Mouse (Mus musculus) forebrain, embryonic 11.5 days (tissue): ENCODE measurements around the gene Tiam2. TPM values are rescaled to one million over a fixed set of nuclear protein-coding genes. Genes with fewer than 3 reads are reported as not detected.

Experiments used
- ATAC-seq: fragments of 200-750 bp; cut with Nextera tagmentation; replicated peaks from 2 replicates; pipeline ENCODE4 v1.8.0; 2017; ENCODE audit warnings: moderate TSS enrichment; ENCODE audit not compliant: low FRiP score
- DNase-seq: peaks from one replicate; pipeline ENCODE4 v3.0.0-alpha.2; 2017; ENCODE audit warnings: low spot score
- H3K27ac ChIP-seq: fragments of 300-500 bp; sonication (generic); 2 replicates; pipeline ENCODE4 v1.5.1; 2014; ENCODE audit warnings: low read depth, low read length
- H3K27me3 ChIP-seq: fragments of 300-500 bp; sonication (generic); 2 replicates; pipeline ENCODE4 v1.6.1; 2014; ENCODE audit warnings: mild to moderate bottlenecking, low read length, mixed read lengths; ENCODE audit not compliant: control insufficient read depth, insufficient read depth
- H3K36me3 ChIP-seq: fragments of 300-500 bp; sonication (generic); 2 replicates; pipeline ENCODE4 v1.6.1; 2014; ENCODE audit warnings: mild to moderate bottlenecking, low read length, moderate library complexity, mixed read lengths; ENCODE audit not compliant: control insufficient read depth, insufficient read depth
- H3K4me1 ChIP-seq: fragments of 300-500 bp; sonication (generic); replicated peaks from 2 replicates; pipeline ENCODE4 v1.6.1; 2014; ENCODE audit warnings: low read length, mixed read lengths; ENCODE audit not compliant: control insufficient read depth, insufficient read depth
- H3K4me2 ChIP-seq: fragments of 300-500 bp; sonication (generic); 2 replicates; pipeline ENCODE4 v1.6.1; 2014; ENCODE audit warnings: low read depth, mild to moderate bottlenecking, low read length, moderate library complexity, mixed read lengths; ENCODE audit not compliant: severe bottlenecking
- H3K4me3 ChIP-seq: fragments of 300-500 bp; sonication (generic); 2 replicates; pipeline ENCODE4 v1.5.1; 2014; ENCODE audit warnings: low read depth, low read length
- H3K9ac ChIP-seq: fragments of 300-500 bp; sonication (generic); 2 replicates; pipeline ENCODE4 v1.6.1; 2014; ENCODE audit warnings: low read length
- H3K9me3 ChIP-seq: fragments of 300-500 bp; sonication (generic); 2 replicates; pipeline ENCODE4 v1.6.1; 2016; ENCODE audit warnings: low read length, mixed read lengths; ENCODE audit not compliant: control insufficient read depth
- WGBS: fragments of 180-500 bp; shearing (Covaris S2); extraction: QIAGEN DNeasy Blood & Tissue Kit; methylation state at CpG from one replicate; pipeline ENCODE4 v1.1.7; 2014; 5-methylcytosine and 5-hydroxymethylcytosine counted together
- polyA plus RNA-seq: library from polyadenylated mRNA; unstranded; fragments of >200 nt; fragmentation: Nextera tagmentation; extraction: Ambion mirVana; gene quantifications from 2 replicates; pipeline ENCODE4 v1.2.1, GENCODE M21; 2014

Gene Tiam2
- polyA plus RNA-seq, 1 experiment from 2014 or later = 7.4 TPM

DNA sequence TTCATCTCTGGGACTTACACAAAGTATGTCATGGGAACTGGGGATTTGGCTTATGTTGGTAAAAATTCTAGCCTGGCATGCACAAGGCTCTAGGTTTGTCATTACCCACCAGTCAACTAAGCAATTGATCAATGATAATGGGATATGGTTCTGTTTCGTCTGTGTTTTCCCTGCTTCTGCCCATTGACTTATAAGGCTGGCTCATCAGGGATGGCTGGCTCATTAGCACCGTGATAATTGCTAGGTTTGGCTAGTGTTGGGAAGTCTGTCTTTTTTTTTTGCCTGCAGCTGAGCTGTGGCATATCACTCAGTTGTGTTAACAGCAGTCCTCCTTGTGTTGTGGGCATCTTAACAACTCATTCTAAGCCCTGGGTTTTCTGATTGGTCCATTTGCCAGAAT lies 36.8 kb downstream of the Tiam2 start:
- no peak for ATAC-seq
- Histone ChIP-seq H3K4me3 (no peak overlapping the region), H3K9me3 (no peaks in the 10 kb centered on the region), H3K4me1 (no peaks in the 10 kb centered on the region), H3K9ac (no peak overlapping the region), H3K27me3 (no peaks in the 10 kb centered on the region), H3K27ac (no peak overlapping the region), H3K4me2 (no peak overlapping the region), H3K36me3 (no peaks in the 10 kb centered on the region)
- WGBS = 63% methylated on average over 2 of the region's 2 CpGs
- DNase-seq = no peak

- no peak for DNase-seq
- ATAC-seq = no peak
- H3K4me2 ChIP-seq = no peak overlapping the region
- no peaks in the 10 kb centered on the region for H3K4me1 ChIP-seq
- H3K9me3 ChIP-seq = no peaks in the 10 kb centered on the region
- WGBS = 96% methylated on average over 3 of the region's 3 CpGs
- H3K9ac ChIP-seq = no peak overlapping the region
- H3K27ac ChIP-seq = no peak overlapping the region
- no peaks in the 10 kb centered on the region for H3K36me3 ChIP-seq
- H3K27me3 ChIP-seq = no peaks in the 10 kb centered on the region
- no peak overlapping the region for H3K4me3 ChIP-seq
Measured at GRCm38 (mm10) chr17:3366741-3367140, 40.4 kb downstream of the Tiam2 start.

DNA sequence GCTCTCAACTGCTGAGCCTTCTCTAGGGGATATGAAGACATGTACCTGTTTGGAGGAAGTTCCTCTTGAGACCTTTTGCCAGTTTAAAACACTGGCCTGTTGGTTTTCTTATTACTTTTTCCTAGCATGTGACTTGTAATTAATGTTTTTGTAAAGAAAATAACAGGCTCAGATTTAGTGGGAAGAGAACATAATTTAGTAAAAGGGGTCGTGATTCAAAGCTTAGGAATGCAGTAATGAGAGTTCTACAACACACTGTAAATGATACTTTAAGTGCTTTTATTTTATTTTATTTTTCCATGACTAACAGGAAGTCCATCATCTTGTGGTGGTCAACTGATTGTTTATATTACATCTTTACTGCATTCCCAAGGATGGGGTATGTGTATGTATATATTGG lies 42.0 kb downstream of the Tiam2 start:
- Histone ChIP-seq H3K36me3 (no peaks in the 10 kb centered on the region), H3K4me3 (no peak overlapping the region), H3K9me3 (no peaks in the 10 kb centered on the region), H3K4me1 (no peaks in the 10 kb centered on the region), H3K27ac (no peak overlapping the region), H3K27me3 (no peaks in the 10 kb centered on the region), H3K4me2 (no peak overlapping the region), H3K9ac (no peak overlapping the region)
- ATAC-seq (no peak), DNase-seq (no peak)
- WGBS = 79% methylated on average over 1 of the region's 1 CpGs

GRCm38 (mm10) chr17:3369631-3370030 lies 43.3 kb downstream of the Tiam2 start:
- Histone ChIP-seq H3K4me2 (no peak overlapping the region), H3K4me3 (no peak overlapping the region), H3K27me3 (no peaks in the 10 kb centered on the region), H3K9ac (no peak overlapping the region), H3K27ac (no peak overlapping the region), H3K36me3 (no peaks in the 10 kb centered on the region), H3K4me1 (no peaks in the 10 kb centered on the region), H3K9me3 (no peaks in the 10 kb centered on the region)
- DNase-seq = no peak
- ATAC-seq = no peak
- WGBS = 81% methylated on average over 4 of the region's 4 CpGs

DNA sequence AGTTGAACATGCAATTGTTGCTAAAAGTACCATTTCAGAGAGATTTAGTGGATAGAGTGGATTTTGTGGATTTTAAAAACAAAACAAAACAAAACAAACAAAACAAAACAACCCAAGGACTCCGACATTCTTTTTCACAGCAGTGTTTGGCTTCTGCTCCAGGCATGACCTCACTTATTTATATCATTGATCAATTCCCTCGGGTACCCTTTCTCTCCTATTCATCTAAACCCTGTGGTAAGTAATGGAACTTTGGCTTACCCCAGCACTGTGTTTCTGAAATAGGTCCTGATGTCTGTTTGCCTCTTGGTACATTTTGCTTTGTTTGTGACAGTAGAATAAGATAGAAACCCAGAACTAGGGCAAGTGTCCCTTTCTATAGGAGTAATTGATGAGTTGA lies 52.2 kb downstream of the Tiam2 start:
- Histone ChIP-seq H3K4me1 (no peaks in the 10 kb centered on the region), H3K36me3 (no peaks in the 10 kb centered on the region), H3K9me3 (no peaks in the 10 kb centered on the region), H3K27ac (no peak overlapping the region), H3K9ac (no peak overlapping the region), H3K4me2 (no peak overlapping the region), H3K27me3 (no peaks in the 10 kb centered on the region), H3K4me3 (no peak overlapping the region)
- DNase-seq (no peak), ATAC-seq (no peak)
- WGBS = 65% methylated on average over 2 of the region's 2 CpGs

- no peaks in the 10 kb centered on the region for H3K9me3 ChIP-seq
- H3K4me2 ChIP-seq = no peak overlapping the region
- no peak overlapping the region for H3K4me3 ChIP-seq
- H3K36me3 ChIP-seq = no peaks in the 10 kb centered on the region
- DNase-seq = no peak
- H3K27ac ChIP-seq = no peak overlapping the region
- H3K4me1 ChIP-seq = no peaks in the 10 kb centered on the region
- no peak for ATAC-seq
- 41% methylated on average over 9 of the region's 13 CpGs for WGBS
- no peaks in the 10 kb centered on the region for H3K27me3 ChIP-seq
- no peak overlapping the region for H3K9ac ChIP-seq
Measured at GRCm38 (mm10) chr17:3379753-3380588, 53.6 kb downstream of the Tiam2 start.

- 86% methylated on average over 1 of the region's 1 CpGs for WGBS
- ATAC-seq (no peak), DNase-seq (no peak)
Measured at GRCm38 (mm10) chr17:3385391-3385790, 59.0 kb downstream of the Tiam2 start.

DNA sequence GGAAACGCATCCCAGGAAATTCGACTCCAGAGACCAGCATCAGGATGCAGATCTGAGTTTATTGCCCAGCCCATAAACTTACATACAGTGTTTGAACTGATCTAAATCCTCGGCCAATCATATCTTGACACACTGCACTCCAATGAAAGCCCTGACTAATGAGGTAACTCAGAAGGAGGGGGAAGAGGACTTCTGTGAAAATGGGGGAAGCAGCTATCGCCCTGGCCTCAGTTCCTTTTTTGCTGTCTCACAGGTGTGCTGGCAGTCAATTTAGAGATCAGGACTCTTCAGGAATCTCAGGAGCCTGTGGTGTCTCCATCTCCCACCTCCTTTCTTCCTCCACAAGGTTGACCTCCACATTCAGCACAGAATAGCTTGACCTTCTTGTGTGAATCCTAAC lies 61.4 kb downstream of the Tiam2 start:
- Histone ChIP-seq H3K4me1 (no peaks in the 10 kb centered on the region), H3K36me3 (no peaks in the 10 kb centered on the region), H3K9ac (no peak overlapping the region), H3K27ac (no peak overlapping the region), H3K4me3 (no peak overlapping the region), H3K4me2 (no peak overlapping the region), H3K9me3 (no peaks in the 10 kb centered on the region), H3K27me3 (no peaks in the 10 kb centered on the region)
- 61% methylated on average over 4 of the region's 4 CpGs for WGBS
- ATAC-seq (no peak), DNase-seq (no peak)

More at GRCm38 (mm10) chr17:3385391-3385790, 59.0 kb downstream of the Tiam2 start:
- Histone ChIP-seq H3K27me3 (no peaks in the 10 kb centered on the region), H3K9me3 (no peaks in the 10 kb centered on the region), H3K36me3 (no peaks in the 10 kb centered on the region), H3K4me3 (no peak overlapping the region), H3K4me1 (no peaks in the 10 kb centered on the region), H3K9ac (no peak overlapping the region), H3K4me2 (no peak overlapping the region), H3K27ac (no peak overlapping the region)

GRCm38 (mm10) chr17:3389741-3390140 lies 63.4 kb downstream of the Tiam2 start:
- DNase-seq (no peak), ATAC-seq (no peak)
- no peak overlapping the region for H3K4me2 ChIP-seq
- no peak overlapping the region for H3K27ac ChIP-seq
- H3K27me3 ChIP-seq = no peaks in the 10 kb centered on the region
- no peaks in the 10 kb centered on the region for H3K36me3 ChIP-seq
- WGBS = 83% methylated on average over 4 of the region's 4 CpGs
- H3K4me1 ChIP-seq = no peaks in the 10 kb centered on the region
- H3K4me3 ChIP-seq = no peak overlapping the region
- H3K9ac ChIP-seq = no peak overlapping the region
- no peaks in the 10 kb centered on the region for H3K9me3 ChIP-seq
